Mouse (Mus musculus): Measurements from ENCODE around the gene Gm37240.
"Not testable (repeated sequence)": the region's sequence is repeated elsewhere in the genome, so short reads cannot be mapped to it uniquely, and the experiment has no call there.

The Gm37240 gene

GRCm38 (mm10) chr3:84655785-84656150 is 1231.5 kb downstream of the Gm37240 start:
- in situ Hi-C loops (cut with MboI; ENCODE audit: unreplicated experiment in 2 of 2): not testable (repeated sequence)

- in situ Hi-C loops (cut with MboI; ENCODE audit: unreplicated experiment in 2 of 2): no loop called here
These were observed 1232.2 kb downstream of the Gm37240 start for GRCm38 (mm10) chr3:84654900-84655784.

GRCm38 (mm10) chr3:84654246-84654826 is 1233.0 kb downstream of the Gm37240 start:
- in situ Hi-C loops (cut with MboI; ENCODE audit: unreplicated experiment in 2 of 2): no loop called here

GRCm38 (mm10) chr3:84653557-84654245 is 1233.6 kb downstream of the Gm37240 start:
- in situ Hi-C loops (cut with MboI; ENCODE audit: unreplicated experiment in 2 of 2): no loop called here

- in situ Hi-C loops (cut with MboI; ENCODE audit: unreplicated experiment in 2 of 2): no loop called here
These were observed 1234.4 kb downstream of the Gm37240 start for GRCm38 (mm10) chr3:84652643-84653556.

- in situ Hi-C loops (cut with MboI; ENCODE audit: unreplicated experiment in 2 of 2): no loop called here
These were observed 1237.6 kb downstream of the Gm37240 start for GRCm38 (mm10) chr3:84649578-84650327.

GRCm38 (mm10) chr3:84648069-84648468 is 1239.2 kb downstream of the Gm37240 start:
- in situ Hi-C loops (cut with MboI; ENCODE audit: unreplicated experiment in 2 of 2): not testable (repeated sequence)

- in situ Hi-C loops (cut with MboI; ENCODE audit: unreplicated experiment in 2 of 2): no loop called here
These were observed 1239.7 kb downstream of the Gm37240 start for GRCm38 (mm10) chr3:84647616-84648015.

GRCm38 (mm10) chr3:84646331-84646845 is 1240.9 kb downstream of the Gm37240 start:
- in situ Hi-C loops (cut with MboI; ENCODE audit: unreplicated experiment in 2 of 2): no loop called here

GRCm38 (mm10) chr3:84646007-84646290 is 1241.4 kb downstream of the Gm37240 start:
- in situ Hi-C loops (cut with MboI; ENCODE audit: unreplicated experiment in 2 of 2): no loop called here

- in situ Hi-C loops (cut with MboI; ENCODE audit: unreplicated experiment in 2 of 2): no loop called here
These were observed 1241.9 kb downstream of the Gm37240 start for GRCm38 (mm10) chr3:84645156-84646006.

GRCm38 (mm10) chr3:84642942-84643341 is 1244.4 kb downstream of the Gm37240 start:
- in situ Hi-C loops (cut with MboI; ENCODE audit: unreplicated experiment in 2 of 2): no loop called here

- in situ Hi-C loops (cut with MboI; ENCODE audit: unreplicated experiment in 2 of 2): no loop called here
These were observed 1245.9 kb downstream of the Gm37240 start for GRCm38 (mm10) chr3:84641391-84641790.

GRCm38 (mm10) chr3:84640536-84640935 is 1246.8 kb downstream of the Gm37240 start:
- in situ Hi-C loops (cut with MboI; ENCODE audit: unreplicated experiment in 2 of 2): no loop called here

- in situ Hi-C loops (cut with MboI; ENCODE audit: unreplicated experiment in 2 of 2): no loop called here
These were observed 1247.4 kb downstream of the Gm37240 start for GRCm38 (mm10) chr3:84639767-84640500.

- in situ Hi-C loops (cut with MboI; ENCODE audit: unreplicated experiment in 2 of 2): no loop called here
These were observed 1248.5 kb downstream of the Gm37240 start for GRCm38 (mm10) chr3:84638858-84639257.

GRCm38 (mm10) chr3:84637890-84638578 is 1249.3 kb downstream of the Gm37240 start:
- in situ Hi-C loops (cut with MboI; ENCODE audit: unreplicated experiment in 2 of 2): no loop called here

- in situ Hi-C loops (cut with MboI; ENCODE audit: unreplicated experiment in 2 of 2): no loop called here
These were observed 1250.2 kb downstream of the Gm37240 start for GRCm38 (mm10) chr3:84637095-84637494.
